Mouse (Mus musculus) limb, embryonic 14.5 days (tissue): ENCODE results near the gene Lrrc73. TPM values are rescaled to one million over a fixed set of nuclear protein-coding genes. Genes with fewer than 3 reads are reported as not detected.

Source experiments
- ATAC-seq: fragments of 200-750 bp; cut with Nextera tagmentation; 2 replicates; pipeline ENCODE4 v1.8.0; 2017; ENCODE audit warnings: low read depth, moderate number of reproducible peaks, moderate TSS enrichment; ENCODE audit not compliant: low FRiP score
- DNase-seq: peaks from one replicate; pipeline ENCODE4 v3.0.0-alpha.2; 2015; ENCODE audit warnings: low spot score
- H3K27ac ChIP-seq: fragments of 300-500 bp; sonication (generic); replicated peaks from 2 replicates; pipeline ENCODE4 v1.5.1; 2014; ENCODE audit warnings: low read depth, mild to moderate bottlenecking, low read length, moderate library complexity, mixed read lengths
- H3K27me3 ChIP-seq: fragments of 300-500 bp; sonication (generic); 2 replicates; pipeline ENCODE4 v1.6.1; 2014; ENCODE audit warnings: low read length, mixed read lengths; ENCODE audit not compliant: control insufficient read depth, insufficient read depth
- H3K36me3 ChIP-seq: fragments of 300-500 bp; sonication (generic); 2 replicates; pipeline ENCODE4 v1.6.1; 2014; ENCODE audit warnings: mild to moderate bottlenecking, low read length, moderate library complexity, mixed read lengths; ENCODE audit not compliant: control insufficient read depth, insufficient read depth
- H3K4me1 ChIP-seq: fragments of 300-500 bp; sonication (generic); 2 replicates; pipeline ENCODE4 v1.6.1; 2014; ENCODE audit warnings: antibody characterized with exemption, low read length, mixed read lengths; ENCODE audit not compliant: control insufficient read depth, insufficient read depth
- H3K4me2 ChIP-seq: fragments of 300-500 bp; sonication (generic); replicated peaks from 2 replicates; pipeline ENCODE4 v1.6.1; 2014; ENCODE audit warnings: low read depth, mild to moderate bottlenecking, low read length, moderate library complexity; ENCODE audit not compliant: severe bottlenecking
- H3K4me3 ChIP-seq: fragments of 300-500 bp; sonication (generic); replicated peaks from 2 replicates; pipeline ENCODE4 v1.5.1; 2014; ENCODE audit warnings: low read length
- H3K9ac ChIP-seq: fragments of 300-500 bp; sonication (generic); 2 replicates; pipeline ENCODE4 v1.6.1; 2014; ENCODE audit warnings: mild to moderate bottlenecking, low read depth, low read length, moderate library complexity; ENCODE audit not compliant: severe bottlenecking
- H3K9me3 ChIP-seq: fragments of 300-500 bp; sonication (generic); 2 replicates; pipeline ENCODE4 v1.6.1; 2016; ENCODE audit warnings: low read length; ENCODE audit not compliant: control insufficient read depth
- POLR2A ChIP-seq: fragments of 200-500 bp; IDR thresholded peaks from 2 replicates; pipeline ENCODE4 v1.8.0; 2012; ENCODE audit warnings: inconsistent platforms, mild to moderate bottlenecking, moderate library complexity, borderline replicate concordance; ENCODE audit not compliant: insufficient read depth, insufficient read length; ENCODE audit errors: extremely low read depth
- WGBS: fragments of 180-500 bp; shearing (Covaris S2); extraction: QIAGEN DNeasy Blood & Tissue Kit; methylation state at CpG from one replicate; pipeline ENCODE4 v1.1.7; 2014; 5-methylcytosine and 5-hydroxymethylcytosine counted together
- polyA plus RNA-seq, 2 experiments: library from polyadenylated mRNA; depleted of rRNA in 1 of 2; stranded (reverse) in 1 of 2; unstranded in 1 of 2; fragments of >200 nt; fragmentation: Nextera tagmentation in 1 of 2; extraction: Ambion mirVana in 1 of 2; gene quantifications; 2 replicates each; pipeline versions ENCODE4 v1.2.1 to v1.2.3; 2012 to 2014

Gene Lrrc73
- 4.3 and 5.8 TPM in 2 replicates for polyA plus RNA-seq (2012; rRNA removed)
- 1.4 and 2.0 TPM in 2 replicates for polyA plus RNA-seq (2014; fragmentation: Nextera tagmentation; extraction: Ambion mirVana)

- no peak within 1 kb of the TSS for H3K27ac ChIP-seq
- H3K4me1 ChIP-seq, result peaks cover 14% of the 10 kb centered on the region; the same call in 1 of the 2 replicates
- H3K4me3 ChIP-seq, result peak within 1 kb of the TSS; percentile 67
- no peaks in the 10 kb centered on the region for H3K9me3 ChIP-seq
- H3K36me3 ChIP-seq, result peaks cover 52% of the 10 kb centered on the region
- DNase-seq (peak; percentile 91), ATAC-seq (peak; percentile 88)
- peak within 1 kb of the TSS; percentile 100 for H3K4me2 ChIP-seq
- H3K27me3 ChIP-seq, result peaks cover 17% of the 10 kb centered on the region
- TF ChIP-seq POLR2A, result no peak
- whole genome bisulfite sequencing, result 3% methylated on average over 41 of the region's 48 CpGs
- H3K9ac ChIP-seq, result peak within 1 kb of the TSS; percentile 57
Measured at GRCm38 (mm10) chr17:46253452-46254084, at the start of gene Lrrc73. Lrrc73 (plus strand) TSS chr17:46253531.

- Histone ChIP-seq H3K4me2 (no peak overlapping the region), H3K9ac (no peak overlapping the region), H3K36me3 (peaks cover 69% of the 10 kb centered on the region), H3K27ac (no peak overlapping the region), H3K9me3 (no peaks in the 10 kb centered on the region), H3K27me3 (no peaks in the 10 kb centered on the region), H3K4me1 (peaks cover 6% of the 10 kb centered on the region), H3K4me3 (no peak overlapping the region)
- ATAC-seq (no peak), DNase-seq (no peak)
- no peak for TF ChIP-seq POLR2A
Measured at GRCm38 (mm10) chr17:46206676-46207075, 46.7 kb upstream of the Lrrc73 start.

- H3K27me3 ChIP-seq, result no peaks in the 10 kb centered on the region
Measured at GRCm38 (mm10) chr17:46210550-46210949, 42.8 kb upstream of the Lrrc73 start.

GRCm38 (mm10) chr17:46221601-46222000 lies 31.7 kb upstream of the Lrrc73 start:
- no peak for TF ChIP-seq POLR2A
- Histone ChIP-seq H3K4me2 (no peak overlapping the region), H3K4me3 (no peak overlapping the region), H3K27me3 (no peaks in the 10 kb centered on the region), H3K27ac (no peak overlapping the region), H3K36me3 (peaks cover 98% of the 10 kb centered on the region), H3K9me3 (no peaks in the 10 kb centered on the region), H3K4me1 (no peaks in the 10 kb centered on the region), H3K9ac (no peak overlapping the region)
- ATAC-seq (no peak), DNase-seq (no peak)
- 89% methylated on average over 3 of the region's 3 CpGs for WGBS

More at GRCm38 (mm10) chr17:46210550-46210949, 42.8 kb upstream of the Lrrc73 start:
- 90% methylated on average over 3 of the region's 3 CpGs for WGBS
- H3K4me2 ChIP-seq, result no peak overlapping the region
- TF ChIP-seq POLR2A, result no peak
- H3K4me3 ChIP-seq, result no peak overlapping the region
- peaks cover 91% of the 10 kb centered on the region for H3K36me3 ChIP-seq
- H3K27ac ChIP-seq, result no peak overlapping the region
- DNase-seq (no peak), ATAC-seq (no peak)
- H3K4me1 ChIP-seq, result no peaks in the 10 kb centered on the region
- no peak overlapping the region for H3K9ac ChIP-seq
- no peaks in the 10 kb centered on the region for H3K9me3 ChIP-seq

GRCm38 (mm10) chr17:46227576-46227975 lies 25.8 kb upstream of the Lrrc73 start:
- WGBS, result 36% methylated on average over 7 of the region's 7 CpGs
- Histone ChIP-seq H3K4me2 (no peak overlapping the region), H3K27ac (no peak overlapping the region), H3K9me3 (no peaks in the 10 kb centered on the region), H3K27me3 (no peaks in the 10 kb centered on the region), H3K36me3 (peaks cover 93% of the 10 kb centered on the region), H3K4me1 (no peaks in the 10 kb centered on the region), H3K4me3 (no peak overlapping the region), H3K9ac (no peak overlapping the region)
- DNase-seq, result no peak
- no peak for ATAC-seq
- TF ChIP-seq POLR2A, result no peak

GRCm38 (mm10) chr17:46236067-46236466 lies 17.3 kb upstream of the Lrrc73 start:
- Histone ChIP-seq H3K4me3 (no peak overlapping the region), H3K27me3 (no peaks in the 10 kb centered on the region), H3K4me1 (no peaks in the 10 kb centered on the region), H3K27ac (no peak overlapping the region), H3K9ac (no peak overlapping the region), H3K9me3 (no peaks in the 10 kb centered on the region), H3K36me3 (peaks cover 80% of the 10 kb centered on the region), H3K4me2 (no peak overlapping the region)
- 95% methylated on average over 1 of the region's 1 CpGs for WGBS
- DNase-seq, result no peak
- no peak for TF ChIP-seq POLR2A
- ATAC-seq, result no peak
